Mouse (Mus musculus): ENCODE measurements around the gene Kcnma1. TPM values are rescaled to one million over a fixed set of nuclear protein-coding genes. Genes with fewer than 3 reads are reported as not detected.

Gene Kcnma1
- total and polyA plus RNA-seq, 2 experiments, result 0.18 TPM; not detected in 1

- no peak overlapping the region for H3K27ac ChIP-seq (replicated peaks; ENCODE audit: insufficient read depth, low read depth, low read length)
- no peak overlapping the region for H3K4me3 ChIP-seq (ENCODE audit: insufficient read depth, low read depth, low read length)
- H3K4me1 ChIP-seq (ENCODE audit: control insufficient read depth, insufficient read depth, low read length), result no peaks in the 10 kb centered on the region
- DNase-seq (ENCODE audit: extremely low read depth, low read depth, low spot score), result no peak
- no peaks in the 10 kb centered on the region for H3K79me2 ChIP-seq (ENCODE audit: control insufficient read depth, insufficient read depth, low read length)
- no peak overlapping the region for H3K9ac ChIP-seq (ENCODE audit: low read depth, low read length)
- H3K27me3 ChIP-seq (ENCODE audit: control insufficient read depth, insufficient read depth, low read length), result no peaks in the 10 kb centered on the region
- TF ChIP-seq CTCF (IDR thresholded peaks at IDR 0.05; ENCODE audit: low read depth, low read length), result no peak
- TF ChIP-seq POLR2A (IDR thresholded peaks at IDR 0.05; ENCODE audit: extremely low read depth, insufficient read depth, low read length), result no peak
- H3K36me3 ChIP-seq (ENCODE audit: control insufficient read depth, insufficient read depth, low read length), result no peaks in the 10 kb centered on the region
- WGBS, result 49% methylated on average over 1 of the region's 1 CpGs
Measured at GRCm38 (mm10) chr14:23810081-23810480, 204.2 kb downstream of the Kcnma1 start.

- H3K4me1 ChIP-seq (ENCODE audit: control insufficient read depth, insufficient read depth, low read length), result no peaks in the 10 kb centered on the region
- H3K4me3 ChIP-seq (ENCODE audit: insufficient read depth, low read depth, low read length), result no peak overlapping the region
- no peaks in the 10 kb centered on the region for H3K36me3 ChIP-seq (ENCODE audit: control insufficient read depth, insufficient read depth, low read length)
- no peaks in the 10 kb centered on the region for H3K79me2 ChIP-seq (ENCODE audit: control insufficient read depth, insufficient read depth, low read length)
- 54% methylated on average over 1 of the region's 1 CpGs for WGBS
- no peaks in the 10 kb centered on the region for H3K27me3 ChIP-seq (ENCODE audit: control insufficient read depth, insufficient read depth, low read length)
- no peak overlapping the region for H3K27ac ChIP-seq (replicated peaks; ENCODE audit: insufficient read depth, low read depth, low read length)
- DNase-seq (ENCODE audit: extremely low read depth, low read depth, low spot score), result no peak
- H3K9ac ChIP-seq (ENCODE audit: low read depth, low read length), result no peak overlapping the region
- TF ChIP-seq POLR2A (IDR thresholded peaks at IDR 0.05; ENCODE audit: extremely low read depth, insufficient read depth, low read length), result no peak
- TF ChIP-seq CTCF (IDR thresholded peaks at IDR 0.05; ENCODE audit: low read depth, low read length), result no peak
Measured at GRCm38 (mm10) chr14:23809124-23809523, 205.2 kb downstream of the Kcnma1 start.

GRCm38 (mm10) chr14:23806378-23806777 lies 207.9 kb downstream of the Kcnma1 start:
- 44% methylated on average over 2 of the region's 2 CpGs for WGBS
- no peaks in the 10 kb centered on the region for H3K27me3 ChIP-seq (ENCODE audit: control insufficient read depth, insufficient read depth, low read length)
- no peaks in the 10 kb centered on the region for H3K79me2 ChIP-seq (ENCODE audit: control insufficient read depth, insufficient read depth, low read length)
- H3K4me1 ChIP-seq (ENCODE audit: control insufficient read depth, insufficient read depth, low read length), result no peaks in the 10 kb centered on the region
- no peak overlapping the region for H3K9ac ChIP-seq (ENCODE audit: low read depth, low read length)
- TF ChIP-seq CTCF (IDR thresholded peaks at IDR 0.05; ENCODE audit: low read depth, low read length) (no peak), POLR2A (IDR thresholded peaks at IDR 0.05; ENCODE audit: extremely low read depth, insufficient read depth, low read length) (no peak)
- no peak for DNase-seq (ENCODE audit: extremely low read depth, low read depth, low spot score)
- H3K4me3 ChIP-seq (ENCODE audit: insufficient read depth, low read depth, low read length), result no peak overlapping the region
- no peaks in the 10 kb centered on the region for H3K36me3 ChIP-seq (ENCODE audit: control insufficient read depth, insufficient read depth, low read length)
- H3K27ac ChIP-seq (replicated peaks; ENCODE audit: insufficient read depth, low read depth, low read length), result no peak overlapping the region

- no peak for DNase-seq (ENCODE audit: extremely low read depth, low read depth, low spot score)
- Histone ChIP-seq H3K79me2 (ENCODE audit: control insufficient read depth, insufficient read depth, low read length) (no peaks in the 10 kb centered on the region), H3K36me3 (ENCODE audit: control insufficient read depth, insufficient read depth, low read length) (no peaks in the 10 kb centered on the region), H3K27me3 (ENCODE audit: control insufficient read depth, insufficient read depth, low read length) (peaks cover 2% of the 10 kb centered on the region; the same call in 1 of the 2 replicates), H3K9ac (ENCODE audit: low read depth, low read length) (no peak overlapping the region), H3K4me3 (ENCODE audit: insufficient read depth, low read depth, low read length) (no peak overlapping the region), H3K4me1 (ENCODE audit: control insufficient read depth, insufficient read depth, low read length) (no peaks in the 10 kb centered on the region), H3K27ac (replicated peaks; ENCODE audit: insufficient read depth, low read depth, low read length) (no peak overlapping the region)
- 91% methylated on average over 7 of the region's 7 CpGs for WGBS
- TF ChIP-seq POLR2A (IDR thresholded peaks at IDR 0.05; ENCODE audit: extremely low read depth, insufficient read depth, low read length), result no peak
- no peak for TF ChIP-seq CTCF (IDR thresholded peaks at IDR 0.05; ENCODE audit: low read depth, low read length)
Measured at GRCm38 (mm10) chr14:23796878-23797277, 217.4 kb downstream of the Kcnma1 start.

GRCm38 (mm10) chr14:23792674-23793073 lies 221.6 kb downstream of the Kcnma1 start:
- no peak for TF ChIP-seq CTCF (IDR thresholded peaks at IDR 0.05; ENCODE audit: low read depth, low read length)
- no peak for TF ChIP-seq POLR2A (IDR thresholded peaks at IDR 0.05; ENCODE audit: extremely low read depth, insufficient read depth, low read length)
- 63% methylated on average over 3 of the region's 3 CpGs for WGBS
- no peak for DNase-seq (ENCODE audit: extremely low read depth, low read depth, low spot score)

GRCm38 (mm10) chr14:23792076-23792475 lies 222.2 kb downstream of the Kcnma1 start:
- Histone ChIP-seq H3K9ac (ENCODE audit: low read depth, low read length) (no peak overlapping the region), H3K4me3 (ENCODE audit: insufficient read depth, low read depth, low read length) (no peak overlapping the region), H3K27ac (replicated peaks; ENCODE audit: insufficient read depth, low read depth, low read length) (no peak overlapping the region), H3K36me3 (ENCODE audit: control insufficient read depth, insufficient read depth, low read length) (no peaks in the 10 kb centered on the region), H3K79me2 (ENCODE audit: control insufficient read depth, insufficient read depth, low read length) (no peaks in the 10 kb centered on the region), H3K4me1 (ENCODE audit: control insufficient read depth, insufficient read depth, low read length) (no peaks in the 10 kb centered on the region), H3K27me3 (ENCODE audit: control insufficient read depth, insufficient read depth, low read length) (no peaks in the 10 kb centered on the region)
- DNase-seq (ENCODE audit: extremely low read depth, low read depth, low spot score), result no peak
- TF ChIP-seq POLR2A (IDR thresholded peaks at IDR 0.05; ENCODE audit: extremely low read depth, insufficient read depth, low read length) (no peak), CTCF (IDR thresholded peaks at IDR 0.05; ENCODE audit: low read depth, low read length) (no peak)
- 50% methylated on average over 3 of the region's 3 CpGs for WGBS

More at GRCm38 (mm10) chr14:23792674-23793073, 221.6 kb downstream of the Kcnma1 start:
- H3K79me2 ChIP-seq (ENCODE audit: control insufficient read depth, insufficient read depth, low read length), result no peaks in the 10 kb centered on the region
- H3K27me3 ChIP-seq (ENCODE audit: control insufficient read depth, insufficient read depth, low read length), result no peaks in the 10 kb centered on the region
- H3K9ac ChIP-seq (ENCODE audit: low read depth, low read length), result no peak overlapping the region
- H3K4me1 ChIP-seq (ENCODE audit: control insufficient read depth, insufficient read depth, low read length), result no peaks in the 10 kb centered on the region
- H3K4me3 ChIP-seq (ENCODE audit: insufficient read depth, low read depth, low read length), result no peak overlapping the region
- no peaks in the 10 kb centered on the region for H3K36me3 ChIP-seq (ENCODE audit: control insufficient read depth, insufficient read depth, low read length)
- H3K27ac ChIP-seq (replicated peaks; ENCODE audit: insufficient read depth, low read depth, low read length), result no peak overlapping the region

Measured in liver, adult 2 months (tissue).